In the genomic region with DNA sequence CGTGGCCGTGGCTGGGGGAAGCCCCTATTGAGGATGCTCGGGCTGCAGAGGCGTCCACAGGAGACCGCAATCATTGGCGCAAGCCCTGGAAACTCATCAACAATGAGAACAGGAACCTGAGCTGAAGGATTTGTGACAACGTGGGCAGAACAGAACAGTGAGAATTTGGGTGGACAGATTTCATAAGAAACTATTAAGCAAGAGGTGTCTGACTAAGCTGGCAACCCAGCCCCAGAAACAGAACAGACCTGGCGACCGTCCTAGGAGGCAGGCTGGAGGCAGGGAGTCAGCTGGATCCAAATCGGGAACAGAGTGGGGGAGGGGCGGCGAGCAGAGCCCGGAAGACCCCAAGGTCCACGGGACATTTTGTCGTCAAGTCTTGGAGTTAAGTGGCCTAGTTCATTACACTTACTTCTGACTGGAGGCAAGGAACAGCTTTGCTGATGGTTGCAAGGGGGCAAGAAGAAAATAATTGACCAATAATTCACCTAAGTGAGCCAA, we compare ENCODE assay signal across 8 mouse cellular contexts. TPM values are rescaled to one million over a fixed set of nuclear protein-coding genes. Genes with fewer than 3 reads are reported as not detected.
DNase-seq lines count a peak whose midpoint lies in the region; ATAC-seq and TF ChIP-seq lines count a peak whose summit lies in the region.

No protein-coding gene starts in this region.

- no peaks in the 10 kb centered on the region for H3K36me3 ChIP-seq in embryonic facial prominence, embryonic 11.5 days (replicated peaks; ENCODE audit: control insufficient read depth, insufficient read depth, low read depth, low read length)
- H3K36me3 ChIP-seq in kidney, adult 2 months (ENCODE audit: control insufficient read depth, insufficient read depth, low read length), result no peaks in the 10 kb centered on the region
- H3K36me3 ChIP-seq in liver, embryonic 15.5 days (replicated peaks), result no peaks in the 10 kb centered on the region
- no peaks in the 10 kb centered on the region for H3K36me3 ChIP-seq in neural tube, embryonic 11.5 days (ENCODE audit: control insufficient read depth, insufficient read depth, low read length)

- H3K4me2 ChIP-seq in embryonic facial prominence, embryonic 11.5 days (ENCODE audit: low read depth, low read length), result peak overlapping the region; percentile 29
- H3K4me2 ChIP-seq in liver, embryonic 15.5 days, result peak overlapping the region; percentile 16; the same call in 1 of the 2 replicates
- H3K4me2 ChIP-seq in neural tube, embryonic 11.5 days (ENCODE audit: low read depth), result peak overlapping the region; percentile 41

- no peak overlapping the region for H3K27ac ChIP-seq in embryonic facial prominence, embryonic 11.5 days (replicated peaks; ENCODE audit: low read depth, low read length)
- H3K27ac ChIP-seq in kidney, adult 2 months (ENCODE audit: insufficient read depth, low read depth, low read length), result no peak overlapping the region
- H3K27ac ChIP-seq in liver, embryonic 15.5 days (replicated peaks), result no peak overlapping the region
- no peak overlapping the region for H3K27ac ChIP-seq in neural tube, embryonic 11.5 days (ENCODE audit: low read depth, low read length)

- peaks cover 3% of the 10 kb centered on the region; the same call in 1 of the 2 replicates for H3K4me1 ChIP-seq in embryonic facial prominence, embryonic 11.5 days (ENCODE audit: control insufficient read depth, insufficient read depth, low read length)
- H3K4me1 ChIP-seq in kidney, adult 2 months (ENCODE audit: control insufficient read depth, insufficient read depth, low read length), result peaks cover 3% of the 10 kb centered on the region; the same call in 1 of the 2 replicates
- H3K4me1 ChIP-seq in liver, embryonic 15.5 days (replicated peaks), result 0 out of 2 replicates have a peak, but pooled peaks cover 6% of the 10 kb centered on the region
- H3K4me1 ChIP-seq in neural tube, embryonic 11.5 days (ENCODE audit: control insufficient read depth, insufficient read depth, low read length), result peaks cover 11% of the 10 kb centered on the region; the same call in 1 of the 2 replicates

- 0 out of 2 replicates have a peak overlapping the region, but pooled peaks have one; percentile 22 for H3K9ac ChIP-seq in embryonic facial prominence, embryonic 11.5 days (replicated peaks; ENCODE audit: low read length)
- H3K9ac ChIP-seq in liver, embryonic 15.5 days, result no peak overlapping the region
- no peak overlapping the region; the same call in 1 of the 2 replicates for H3K9ac ChIP-seq in neural tube, embryonic 11.5 days (ENCODE audit: low read length)

- 0 out of 2 replicates have a peak overlapping the region, but pooled peaks have one; percentile 6 for H3K4me3 ChIP-seq in embryonic facial prominence, embryonic 11.5 days (ENCODE audit: low read depth, low read length)
- no peak overlapping the region for H3K4me3 ChIP-seq in kidney, adult 2 months (ENCODE audit: insufficient read depth, low read depth, low read length)
- no peak overlapping the region for H3K4me3 ChIP-seq in liver, embryonic 15.5 days (replicated peaks)
- H3K4me3 ChIP-seq in neural tube, embryonic 11.5 days (ENCODE audit: low read depth, low read length), result no peak overlapping the region

- no peak for ATAC-seq in embryonic facial prominence, embryonic 11.5 days (replicated peaks; ENCODE audit: insufficient number of reproducible peaks, low FRiP score, low TSS enrichment, low read depth)
- peak; percentile 31; the same call in 1 of the 2 replicates for ATAC-seq in liver, embryonic 15.5 days (ENCODE audit: insufficient read depth)
- ATAC-seq in neural tube, embryonic 11.5 days (ENCODE audit: insufficient read depth, low FRiP score, low TSS enrichment), result peak; percentile 35; the same call in 1 of the 2 replicates

- 2% methylated on average over 15 of the region's 15 CpGs for WGBS in embryonic facial prominence, embryonic 11.5 days
- 5% methylated on average over 15 of the region's 15 CpGs for WGBS in kidney, adult 2 months
- 3% methylated on average over 15 of the region's 15 CpGs for WGBS in liver, embryonic 15.5 days (ENCODE audit: insufficient replicate concordance)
- 1% methylated on average over 15 of the region's 15 CpGs for WGBS in neural tube, embryonic 11.5 days

- TF ChIP-seq POLR2A in kidney, adult 2 months (IDR thresholded peaks at IDR 0.05; ENCODE audit: low read depth, low read length), result no peak

- H3K9me3 ChIP-seq in embryonic facial prominence, embryonic 11.5 days (replicated peaks; ENCODE audit: control insufficient read depth, low read length), result no peaks in the 10 kb centered on the region
- no peaks in the 10 kb centered on the region for H3K9me3 ChIP-seq in liver, embryonic 15.5 days (replicated peaks)
- no peaks in the 10 kb centered on the region for H3K9me3 ChIP-seq in neural tube, embryonic 11.5 days (ENCODE audit: control insufficient read depth, low read length)

- H3K27me3 ChIP-seq in embryonic facial prominence, embryonic 11.5 days (ENCODE audit: control insufficient read depth, insufficient read depth, low read length), result peaks cover 14% of the 10 kb centered on the region
- H3K27me3 ChIP-seq in kidney, adult 2 months (replicated peaks; ENCODE audit: control insufficient read depth, insufficient read depth, low read length), result no peaks in the 10 kb centered on the region
- H3K27me3 ChIP-seq in liver, embryonic 15.5 days, result peaks cover 52% of the 10 kb centered on the region
- H3K27me3 ChIP-seq in neural tube, embryonic 11.5 days (ENCODE audit: control insufficient read depth, insufficient read depth, low read length), result peaks cover 25% of the 10 kb centered on the region

- peak; percentile 46 for DNase-seq in right cerebral cortex, postnatal 4 days
- no peak for DNase-seq in right cerebral cortex, postnatal 25 days
- DNase-seq in embryonic facial prominence, embryonic 11.5 days (ENCODE audit: low spot score), result peak; percentile 54
- DNase-seq in heart, adult 9 months (ENCODE audit: low spot score in 2 of 2), result peak; percentile 59 to 67
- DNase-seq in kidney, adult 2 months, result peak; percentile 73
- DNase-seq in neural tube, embryonic 11.5 days (ENCODE audit: low spot score), result peak; percentile 59
- no peak for DNase-seq in spleen, postnatal 14 days (ENCODE audit: low spot score in 2 of 2)

- no peak for TF ChIP-seq CTCF in kidney, adult 2 months (conservative IDR thresholded peaks at IDR 0.05; ENCODE audit: insufficient read depth, insufficient read length, low read depth, low read length)

RNA-seq across cellular contexts. Expression of a gene that starts 22.3 kb away (rescaled TPM):
- polyA plus RNA-seq in embryonic facial prominence, embryonic 11.5 days (2014; fragmentation: Nextera tagmentation; extraction: Ambion mirVana), result 9.6 and 12.5 TPM in 2 replicates
- polyA plus RNA-seq in kidney, adult 2 months (2012; rRNA removed), result 14.9 and 17.5 TPM in 2 replicates
- 2.9 and 3.2 TPM in 2 replicates for polyA plus RNA-seq in liver, embryonic 15.5 days (2015; fragmentation: Nextera tagmentation; extraction: Ambion mirVana)
- polyA plus RNA-seq in neural tube, embryonic 11.5 days (2014; fragmentation: Nextera tagmentation; extraction: Ambion mirVana), result 13.1 and 13.9 TPM in 2 replicates

Comparison
In these comparisons a context has a peak if more than half of its experiments do, and no peak if none do; other contexts are left out.
1. DNase-seq: peak in right cerebral cortex, postnatal 4 days (single experiment), embryonic facial prominence, embryonic 11.5 days (single experiment), heart, adult 9 months (2 of 2), kidney, adult 2 months (single experiment) and neural tube, embryonic 11.5 days (single experiment); none in right cerebral cortex, postnatal 25 days (single experiment) and spleen, postnatal 14 days (0 of 2).
2. Peak in every context shown above with its lines, with median percentiles within 50 percentile points of each other: H3K4me2 ChIP-seq.